In genomic region chr13:111461424-111461823, GRCm38 (mm10) we compare ENCODE assay signal across 9 mouse cellular contexts. TPM values are rescaled to one million over a fixed set of nuclear protein-coding genes. Genes with fewer than 3 reads are reported as not detected.
DNase-seq lines count a peak whose midpoint lies in the region; ATAC-seq and TF ChIP-seq lines count a peak whose summit lies in the region.
"Had no signal": no experiment of that assay in that cellular context is flagged by ENCODE, and none has a peak within 500 bp of the region (broad histone marks: within the 10 kb centered on the region; RNA-seq: fewer than 3 reads in every experiment).

No protein-coding gene starts in this region.

- no peak overlapping the region for H3K4me3 ChIP-seq in kidney, embryonic 15.5 days (replicated peaks)
- H3K4me3 ChIP-seq in E14TG2a.4 (replicated peaks; ENCODE audit: low read length) = no peak overlapping the region
- H3K4me3 ChIP-seq: lung, embryonic 15.5 days had no signal

- H3K4me2 ChIP-seq in kidney, embryonic 15.5 days = no peak overlapping the region
- H3K4me2 ChIP-seq: lung, embryonic 15.5 days had no signal

- no peaks in the 10 kb centered on the region for H3K27me3 ChIP-seq in kidney, embryonic 15.5 days
- no peaks in the 10 kb centered on the region for H3K27me3 ChIP-seq in E14TG2a.4 (ENCODE audit: insufficient read depth, low read length)
- H3K27me3 ChIP-seq: lung, embryonic 15.5 days had no signal

- intact Hi-C loops in left cerebral cortex, postnatal 4 days (cut with DNase I) = loop anchor here (5.0 kb wide), 1 partner anchor 281 kb away; no protein-coding TSS in a partner anchor

- H3K36me3 ChIP-seq in kidney, embryonic 15.5 days = peaks cover 30% of the 10 kb centered on the region
- H3K36me3 ChIP-seq in E14TG2a.4 (ENCODE audit: insufficient read depth, low read length) = peaks cover 70% of the 10 kb centered on the region

- H3K9me3 ChIP-seq in kidney, embryonic 15.5 days (replicated peaks) = no peaks in the 10 kb centered on the region
- no peaks in the 10 kb centered on the region for H3K9me3 ChIP-seq in E14TG2a.4 (ENCODE audit: low read length)
- H3K9me3 ChIP-seq: lung, embryonic 15.5 days had no signal

- 0 out of 2 replicates have a peak, but pooled peaks have one; percentile 40 for ATAC-seq in kidney, embryonic 15.5 days (replicated peaks; ENCODE audit: low FRiP score)

- WGBS in kidney, embryonic 15.5 days = 0% methylated on average over 1 of the region's 1 CpGs

- no peak overlapping the region for H3K9ac ChIP-seq in kidney, embryonic 15.5 days
- H3K9ac ChIP-seq: lung, embryonic 15.5 days had no signal

- H3K4me1 ChIP-seq in kidney, embryonic 15.5 days = no peaks in the 10 kb centered on the region
- H3K4me1 ChIP-seq in E14TG2a.4 (replicated peaks; ENCODE audit: low read depth, low read length) = peaks cover 49% of the 10 kb centered on the region
- H3K4me1 ChIP-seq: lung, embryonic 15.5 days had no signal

- no peak for DNase-seq in kidney, postnatal 4 days
- peak; percentile 63 for DNase-seq in adipocyte (ENCODE audit: low spot score)
- DNase-seq in induced T-regulatory cell, adult 2 months (ENCODE audit: low read depth) = peak; percentile 89
- DNase-seq in adrenal gland, postnatal 36 days = no peak
- no peak for DNase-seq in spleen, postnatal 4 days (ENCODE audit: low spot score in 2 of 2)
- no peak for DNase-seq in left cerebral cortex, postnatal 4 days

- H3K27ac ChIP-seq in kidney, embryonic 15.5 days = no peak overlapping the region
- H3K27ac ChIP-seq: lung, embryonic 15.5 days had no signal

- TF ChIP-seq CTCF in E14TG2a.4 (conservative IDR thresholded peaks at IDR 0.05; ENCODE audit: low read length) = peak; percentile 66

RNA-seq across cellular contexts. Expression of gene Gpbp1, which starts 28.5 kb away (rescaled TPM):
- polyA plus RNA-seq in kidney, embryonic 15.5 days (2015; fragmentation: Nextera tagmentation; extraction: Ambion mirVana) = 81.9 and 88.2 TPM in 2 replicates
- total RNA-seq in adrenal gland, postnatal 36 days (2021) = 10 to 100 TPM; 78.1 to 95.5 TPM
- 10 to 100 TPM; 79.2 to 89.1 TPM for total RNA-seq in left cerebral cortex, postnatal 4 days (2021)

Comparison
In these comparisons a context has a peak if more than half of its experiments do, and no peak if none do; other contexts are left out.
1. DNase-seq: peak in adipocyte (single experiment) and induced T-regulatory cell, adult 2 months (single experiment); none in kidney, postnatal 4 days (0 of 2), adrenal gland, postnatal 36 days (0 of 2), spleen, postnatal 4 days (0 of 2) and left cerebral cortex, postnatal 4 days (single experiment).